Mouse (Mus musculus) granulocyte monocyte progenitor cell, adult 5-6 weeks (primary cell): ENCODE measurements around the gene Timp2. TPM values are rescaled to one million over a fixed set of nuclear protein-coding genes. Genes with fewer than 3 reads are reported as not detected.
A peak's percentile ranks its signal among the peaks of the same experiment; 100 is the strongest.

Source experiments
- ATAC-seq: replicated peaks from 2 replicates; pipeline ENCODE4 v1.8.0; 2016; ENCODE audit warnings: mild to moderate bottlenecking, moderate TSS enrichment, inconsistent platforms; ENCODE audit not compliant: poor library complexity, severe bottlenecking
- total RNA-seq, 2 experiments: library from RNA; stranded (forward) in 1 of 2; stranded (reverse) in 1 of 2; fragments of 200-712, 200-1000 nt in 1 of 2; fragments of >200 nt in 1 of 2; fragmentation: Nextera tagmentation in 1 of 2; gene quantifications; 2 replicates each; pipeline ENCODE4 v1.2.3; 2014 to 2017

The Timp2 gene
- total RNA-seq, 2 experiments from 2014 or later = 3.5 to 12.7 TPM

DNA sequence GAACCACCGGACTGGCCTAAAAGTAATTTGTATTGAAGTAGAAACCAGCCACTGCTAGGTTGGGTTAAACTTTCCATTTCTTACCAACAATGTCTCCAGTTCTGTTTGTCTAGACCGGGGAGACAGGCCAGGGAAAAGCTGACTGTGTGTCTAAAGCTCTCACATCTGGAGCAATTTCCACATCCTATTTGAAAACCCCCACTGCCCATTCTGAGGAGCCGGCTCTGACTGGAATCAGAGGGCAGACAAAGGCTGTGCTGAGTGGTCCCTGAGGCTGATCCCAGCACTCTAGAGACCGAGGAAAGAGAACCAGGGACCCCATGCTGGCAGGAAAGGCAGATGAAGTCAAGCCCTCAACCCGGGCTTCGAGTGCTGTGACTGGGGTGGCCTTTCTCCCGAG is 17.1 kb upstream of the Timp2 start:
- ATAC-seq = no peak

DNA sequence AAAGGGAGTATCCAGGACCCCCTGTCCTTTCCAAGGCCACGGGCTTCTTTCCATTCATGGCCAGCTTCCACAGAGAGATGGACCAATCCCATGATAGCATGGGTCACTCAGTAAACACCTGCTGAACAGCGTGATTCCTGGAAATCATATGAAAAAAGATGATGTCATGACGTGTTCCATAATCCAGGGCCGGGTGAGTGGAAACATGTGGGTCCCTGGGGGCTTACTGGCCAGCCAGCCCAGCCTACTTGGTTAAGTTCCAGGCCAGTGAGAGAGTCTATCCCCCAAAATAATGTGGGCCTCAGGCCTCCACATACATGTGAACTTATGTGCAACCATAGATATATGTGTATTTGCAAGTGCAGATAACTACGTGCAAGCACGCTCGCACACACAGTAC is 16.3 kb upstream of the Timp2 start:
- ATAC-seq = no peak

DNA sequence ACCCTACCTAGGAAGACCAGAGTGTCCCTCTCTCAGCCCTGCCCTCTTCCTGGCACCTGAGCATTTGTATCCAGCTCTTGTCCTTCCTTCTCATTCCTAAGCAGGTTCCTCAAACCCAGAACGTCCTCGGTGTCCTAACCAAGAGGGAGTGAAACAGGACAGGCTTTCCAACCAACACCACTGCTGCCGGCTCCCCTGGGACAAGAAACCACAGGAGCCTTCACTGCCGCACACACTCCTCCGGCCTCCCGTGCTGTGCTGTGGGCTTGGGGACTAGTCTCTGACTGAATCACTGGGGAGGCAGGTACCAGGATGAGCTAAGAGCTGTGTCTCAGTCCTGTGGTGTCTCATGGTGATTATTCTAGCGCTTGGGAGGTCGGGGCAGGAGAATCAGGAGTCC is 14.1 kb upstream of the Timp2 start:
- ATAC-seq = no peak

DNA sequence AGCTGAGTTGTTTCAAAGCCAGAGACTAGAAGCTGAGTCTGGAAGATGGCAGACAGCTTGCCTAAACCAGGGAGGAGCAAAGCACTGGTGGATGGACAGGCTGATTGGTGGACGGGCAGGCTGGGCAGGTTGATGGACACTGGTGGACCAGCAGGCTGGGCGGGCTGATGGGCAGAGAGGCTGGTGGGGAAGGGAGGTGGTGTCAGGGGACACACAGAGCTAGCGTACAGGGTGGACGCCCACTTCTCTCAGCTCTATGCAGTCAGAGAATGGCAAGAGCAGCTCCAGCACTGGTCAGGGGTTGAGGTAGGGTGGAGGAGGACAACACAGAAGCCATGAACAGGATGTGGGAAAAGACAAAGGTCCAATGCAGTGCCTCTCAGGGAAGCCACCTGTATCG is 13.7 kb upstream of the Timp2 start:
- no peak for ATAC-seq

DNA sequence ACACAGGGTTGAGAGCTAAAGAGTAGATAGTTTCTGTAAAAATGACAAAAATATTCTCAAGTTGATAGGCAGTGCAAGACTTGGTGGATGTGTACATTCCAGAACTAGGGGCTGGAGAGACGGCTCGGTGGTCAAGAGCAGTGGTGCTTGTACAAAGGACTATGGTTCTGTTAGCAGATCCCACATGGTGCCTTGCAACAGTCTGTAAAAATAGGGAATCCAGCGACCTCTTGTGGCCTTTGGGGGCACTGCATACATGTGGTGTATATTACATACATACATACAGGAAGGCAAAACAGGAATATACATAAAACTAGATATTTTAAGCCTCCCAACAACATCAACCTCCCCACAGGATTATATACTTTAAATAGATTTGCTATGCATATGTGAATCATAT is 12.8 kb upstream of the Timp2 start:
- ATAC-seq = peak; percentile 42; the same call in 1 of the 2 replicates

DNA sequence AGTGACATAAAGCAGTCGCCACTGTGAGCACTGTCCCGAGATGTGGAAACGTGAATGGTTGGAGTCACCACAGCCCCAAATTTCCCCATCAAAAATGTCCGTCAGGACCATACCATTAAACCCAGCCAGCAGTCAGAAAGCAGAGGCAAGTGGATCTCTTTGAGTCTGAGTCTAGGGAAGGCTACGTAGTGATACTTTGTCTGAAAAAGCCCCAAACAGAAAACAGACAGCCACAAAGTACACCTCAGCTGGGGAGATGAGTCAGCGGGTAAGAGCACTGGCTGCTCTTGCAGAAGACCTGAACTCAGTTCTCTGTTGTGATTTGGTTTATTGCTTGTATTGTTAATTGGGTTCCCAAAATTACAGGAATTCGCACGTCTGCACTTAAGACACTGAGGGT is 11.0 kb upstream of the Timp2 start:
- ATAC-seq = no peak

DNA sequence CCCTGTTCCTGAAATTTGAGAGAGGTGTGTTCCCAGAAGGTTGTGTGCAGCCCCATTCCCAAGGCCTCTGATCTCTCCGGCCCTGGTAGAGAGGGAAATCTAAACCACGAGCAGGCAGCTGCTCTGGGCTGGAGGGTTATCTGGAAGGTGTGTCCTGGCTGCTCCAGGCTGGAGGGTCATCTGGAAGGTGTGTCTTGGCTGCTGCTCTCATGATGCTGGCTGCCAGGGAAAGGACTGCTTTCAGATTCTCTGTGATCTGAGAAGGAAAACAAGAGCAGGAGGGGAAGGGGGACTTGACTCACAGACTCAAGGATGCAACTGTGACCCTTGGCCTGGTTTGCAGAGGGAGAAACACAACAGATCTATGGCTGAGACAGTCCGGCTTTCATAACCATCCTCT is 10.6 kb upstream of the Timp2 start:
- no peak for ATAC-seq

DNA sequence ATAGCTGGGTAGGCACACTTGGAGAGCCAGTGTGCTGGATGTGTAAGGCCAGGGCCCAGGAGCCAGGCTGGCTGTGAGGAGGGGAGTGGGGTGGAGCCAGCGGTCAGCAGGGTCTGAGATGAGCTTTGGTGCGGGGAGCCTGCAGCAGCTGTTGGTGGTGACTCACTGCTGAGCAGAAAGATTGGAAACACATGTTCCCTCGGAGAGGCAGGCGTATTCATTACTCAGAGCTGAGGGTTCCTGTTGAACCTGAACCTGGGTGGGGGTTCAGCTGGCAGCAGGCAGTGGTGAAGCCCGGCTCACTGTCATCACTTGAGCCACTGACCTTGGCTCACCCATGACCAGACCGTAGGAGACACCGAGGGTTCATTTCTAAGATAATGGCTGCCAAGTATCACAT is 9.6 kb upstream of the Timp2 start:
- no peak for ATAC-seq

DNA sequence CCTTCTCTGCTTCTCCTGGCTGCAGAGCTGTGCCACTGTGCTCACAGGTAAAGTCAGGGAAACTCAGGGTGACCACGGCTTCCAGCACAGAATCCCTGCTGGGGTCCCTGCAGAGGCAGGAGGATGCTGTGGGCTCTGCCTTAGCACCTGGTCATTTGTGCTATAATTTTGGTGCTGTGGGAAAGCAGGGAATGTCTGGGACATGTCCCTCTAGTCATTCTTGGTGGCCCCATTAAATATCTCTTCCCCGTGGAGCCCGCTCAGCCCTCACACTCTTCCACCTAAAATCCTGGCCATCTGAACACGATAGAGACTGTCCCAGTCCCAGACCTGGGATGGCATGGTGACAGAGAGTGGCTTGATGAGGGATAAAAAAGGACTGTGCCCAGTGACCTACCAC is 8.5 kb upstream of the Timp2 start:
- ATAC-seq = no peak

DNA sequence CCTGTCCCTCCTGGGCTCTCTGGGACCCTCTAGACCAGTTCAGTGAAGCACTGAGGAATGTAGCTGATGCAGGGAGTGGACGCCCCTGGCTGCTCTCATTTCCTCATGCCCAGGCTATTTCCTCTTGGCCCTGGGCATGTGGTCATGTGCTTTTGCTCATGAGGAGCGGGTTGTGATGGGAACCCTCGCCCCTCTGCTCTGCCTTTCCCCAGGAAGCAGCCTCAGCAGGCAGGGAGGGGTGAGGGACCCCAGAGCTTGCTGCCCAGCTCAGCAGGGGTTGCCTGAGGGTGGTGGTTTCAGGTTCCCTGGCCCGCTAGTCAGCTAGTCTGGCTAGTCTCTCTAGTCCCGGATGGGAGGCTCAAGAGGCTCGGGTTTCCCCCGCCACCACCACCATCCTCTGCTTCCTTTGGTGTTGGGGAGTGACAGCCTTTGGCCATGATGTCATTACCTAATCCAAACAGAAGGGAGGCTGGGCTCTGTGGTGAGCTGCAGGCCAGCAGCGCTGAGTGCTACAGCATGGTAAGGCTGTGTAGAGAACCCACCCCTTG is 7.5 kb upstream of the Timp2 start:
- ATAC-seq = peak; percentile 78

DNA sequence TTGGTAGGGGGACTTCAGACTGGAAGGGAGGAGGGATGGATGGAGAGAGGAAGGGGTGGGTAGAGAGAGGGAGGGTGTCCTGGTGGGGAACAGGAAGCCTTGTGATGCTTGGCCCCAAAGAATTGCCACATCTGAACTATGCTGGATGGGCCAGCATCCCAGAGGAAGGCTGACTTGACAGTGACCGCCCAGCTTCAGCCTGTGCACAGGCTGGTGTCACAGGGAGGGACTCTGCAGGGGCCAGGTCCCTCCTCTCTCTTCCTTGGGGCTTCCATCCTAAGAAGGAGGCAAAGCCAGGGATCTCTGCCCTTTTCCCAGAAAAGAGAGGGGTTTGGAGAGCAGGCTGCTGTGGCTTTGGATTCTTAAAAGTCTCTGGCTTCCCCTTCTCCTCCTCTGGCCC is 7.0 kb upstream of the Timp2 start:
- no peak for ATAC-seq

DNA sequence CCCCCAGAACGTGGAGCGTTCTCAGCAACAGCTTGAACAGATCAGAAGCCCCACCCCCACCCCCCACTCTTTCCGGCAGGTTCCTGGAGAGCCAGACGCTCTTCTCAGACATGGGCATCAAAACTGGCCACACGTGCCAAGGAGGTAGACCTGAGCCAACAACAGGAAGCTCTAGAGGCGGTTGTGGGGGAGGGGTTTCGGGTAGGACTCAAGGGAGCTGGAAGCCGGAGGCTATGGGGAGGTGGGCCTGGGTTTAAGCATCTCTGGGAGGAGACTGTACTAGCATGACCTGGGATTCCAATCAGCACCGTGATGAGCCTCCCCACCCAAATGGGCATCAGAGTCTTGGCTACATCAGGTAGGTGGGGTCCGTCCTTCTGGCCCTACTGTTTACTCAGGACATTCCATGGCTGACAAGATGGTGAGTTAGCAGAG is 5.4 kb upstream of the Timp2 start:
- ATAC-seq = no peak

DNA sequence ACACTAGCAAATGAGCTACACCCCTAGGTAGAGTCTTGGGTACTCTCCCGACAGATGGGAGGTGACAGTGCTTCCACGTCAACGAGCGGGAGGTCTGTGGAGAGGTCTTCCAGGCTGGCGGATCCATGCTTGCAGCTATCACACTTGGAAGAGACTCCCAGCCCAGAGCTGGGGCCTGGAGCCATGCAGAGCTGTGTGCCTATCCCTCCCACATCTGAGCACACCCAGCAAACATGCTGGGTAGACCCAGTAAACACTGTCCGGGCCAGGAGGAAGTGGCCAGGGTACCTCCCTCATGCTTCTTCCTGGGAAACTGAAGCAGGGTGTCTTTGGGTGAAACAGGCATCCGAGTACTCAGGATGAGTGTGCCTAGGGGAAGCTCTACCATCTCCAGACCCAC is 5.0 kb upstream of the Timp2 start:
- ATAC-seq = no peak

DNA sequence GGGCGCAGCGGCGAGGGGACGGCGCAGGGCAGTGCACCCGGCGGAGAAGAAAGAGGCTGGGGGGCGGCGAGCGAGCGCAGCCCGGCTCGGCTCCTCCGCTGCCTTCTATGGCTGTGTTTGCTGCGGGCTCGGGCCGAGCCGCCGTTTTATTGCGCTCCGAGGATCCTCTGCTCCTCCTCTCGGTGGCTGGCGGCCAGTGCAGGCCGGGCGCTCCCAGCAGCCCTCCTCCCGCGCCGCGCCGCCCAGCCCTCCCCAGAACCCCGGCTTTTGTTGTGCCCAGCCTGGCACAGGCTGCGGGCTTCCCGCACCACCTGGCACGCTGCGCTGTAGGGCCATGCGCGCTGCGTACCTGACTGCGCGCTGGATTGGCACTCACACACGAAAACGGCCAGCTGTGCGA is 335 bp downstream of the Timp2 start:
- ATAC-seq = peak; percentile 87

DNA sequence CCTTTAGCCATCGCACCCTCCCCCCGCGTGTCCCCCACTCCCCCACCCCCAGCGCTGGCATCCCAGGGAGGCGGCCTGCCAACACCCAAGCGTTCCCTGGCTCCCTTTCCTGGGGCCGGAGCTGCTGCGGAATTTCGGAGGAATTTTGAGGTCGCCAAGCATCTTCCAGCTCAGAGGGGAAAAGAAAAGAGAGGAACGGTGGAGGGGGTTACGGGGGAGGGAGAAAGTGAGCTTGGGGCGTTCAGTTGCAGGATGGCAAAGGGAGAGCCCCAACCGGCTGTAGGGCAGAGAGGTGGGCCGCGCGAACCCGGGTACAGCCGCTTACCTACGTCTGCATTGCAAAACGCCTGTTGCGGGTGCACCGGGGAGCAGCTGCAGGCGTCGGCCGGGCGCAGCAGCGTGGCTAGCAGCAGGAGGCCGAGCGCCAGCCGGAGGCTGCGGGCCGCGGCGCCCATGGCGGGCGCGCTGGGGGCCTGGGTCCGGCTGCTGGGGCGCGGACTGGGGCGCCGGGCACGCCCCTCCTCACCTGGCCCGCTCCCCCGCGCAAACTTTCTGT is 826 bp downstream of the Timp2 start:
- ATAC-seq = peak; percentile 18

DNA sequence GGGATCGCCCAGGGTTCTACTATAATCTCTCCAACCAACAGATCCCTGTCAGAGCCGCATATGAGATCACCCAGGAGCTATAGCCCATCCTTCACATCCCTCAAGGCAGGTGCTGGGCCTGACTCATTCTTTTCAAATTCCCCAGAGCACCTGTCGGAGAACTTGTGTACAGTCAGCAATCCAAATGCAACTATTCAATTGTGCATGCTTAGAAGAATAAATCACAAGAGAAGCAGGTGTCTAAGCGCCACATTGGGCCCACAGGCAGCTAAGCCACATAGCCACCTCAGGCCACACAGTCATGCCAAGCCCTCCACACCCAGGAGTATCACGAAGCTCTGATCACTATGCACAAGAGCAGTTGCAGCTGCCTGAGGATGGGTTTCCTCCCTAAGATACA is 6.0 kb downstream of the Timp2 start:
- no peak for ATAC-seq

DNA sequence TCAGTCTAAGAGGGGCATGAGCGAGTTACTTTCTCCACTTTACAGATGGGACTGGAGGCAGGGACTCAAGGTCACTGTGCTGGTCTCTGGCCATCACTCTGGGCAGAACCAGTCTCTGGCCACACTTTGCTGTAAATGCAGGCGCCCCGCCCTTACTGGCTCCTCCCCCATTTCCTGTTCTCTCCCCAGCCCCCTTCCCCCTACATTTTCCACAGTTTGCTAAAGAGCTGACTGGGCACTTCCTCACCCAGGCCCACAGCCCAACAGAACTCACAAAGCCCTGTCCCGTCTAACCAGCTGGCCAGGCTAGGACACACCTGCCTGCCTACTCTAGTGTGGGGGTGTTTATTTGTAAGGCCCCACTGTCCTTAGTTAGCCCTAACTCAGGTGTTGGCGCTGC is 6.7 kb downstream of the Timp2 start:
- ATAC-seq = peak; percentile 75

DNA sequence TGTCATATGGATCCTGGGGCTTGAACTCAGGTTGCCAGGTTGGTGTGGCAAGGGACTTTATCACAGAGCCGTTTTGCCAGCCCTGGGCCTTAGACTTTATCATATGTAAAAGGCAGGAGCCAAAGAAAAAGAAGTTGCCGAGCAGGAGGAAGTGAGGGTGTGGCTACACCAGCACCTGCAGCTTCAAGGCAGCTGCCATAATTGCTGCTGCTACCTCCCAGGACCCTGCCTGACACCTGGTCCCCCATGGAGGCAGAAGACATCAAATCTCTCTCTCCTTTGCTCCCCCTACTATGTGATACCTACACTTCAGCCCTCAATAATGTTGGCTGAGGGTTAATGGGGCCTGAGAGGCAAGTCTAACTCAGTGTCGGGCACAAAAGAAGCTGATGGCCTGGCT is 7.1 kb downstream of the Timp2 start:
- 0 out of 2 replicates have a peak, but pooled peaks have one; percentile 24 for ATAC-seq

DNA sequence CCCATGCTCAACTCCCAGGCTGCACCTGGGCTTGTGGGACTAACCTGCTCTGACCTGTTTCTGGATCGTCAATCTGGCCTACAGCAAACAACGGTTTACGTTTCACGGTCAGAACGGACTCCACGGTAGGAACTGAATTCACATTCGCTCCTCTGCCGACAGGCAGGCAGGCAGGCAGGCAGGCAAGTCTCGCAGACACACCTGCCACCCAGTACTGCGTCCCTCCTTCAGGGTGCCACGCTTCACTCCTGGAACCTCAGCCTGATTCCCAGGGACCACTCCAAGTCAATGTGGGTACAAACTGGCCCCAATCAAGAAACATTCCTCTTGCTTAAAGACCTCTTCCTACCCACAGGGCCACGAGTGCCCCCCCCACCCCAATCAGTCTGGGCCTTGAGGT is 7.6 kb downstream of the Timp2 start:
- ATAC-seq = no peak

DNA sequence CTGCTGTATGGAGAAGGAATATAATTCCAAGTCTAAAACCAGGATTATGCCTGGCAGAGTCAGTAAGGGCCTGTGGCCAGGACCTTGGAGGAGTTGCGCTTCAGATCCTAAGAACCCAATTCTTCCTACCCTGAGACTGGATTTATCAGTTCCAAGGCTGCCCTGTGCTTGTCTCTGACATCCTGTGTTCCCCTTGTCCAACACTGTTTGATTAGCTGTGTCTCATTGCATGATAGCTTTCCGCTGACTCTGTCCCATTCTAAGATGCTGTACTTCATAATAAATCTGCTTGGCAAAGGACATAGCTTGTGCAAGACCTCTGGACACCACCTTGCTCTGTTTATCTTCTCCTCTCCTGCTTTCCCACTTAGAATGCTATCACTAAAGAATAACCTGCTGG is 8.1 kb downstream of the Timp2 start:
- ATAC-seq = no peak

DNA sequence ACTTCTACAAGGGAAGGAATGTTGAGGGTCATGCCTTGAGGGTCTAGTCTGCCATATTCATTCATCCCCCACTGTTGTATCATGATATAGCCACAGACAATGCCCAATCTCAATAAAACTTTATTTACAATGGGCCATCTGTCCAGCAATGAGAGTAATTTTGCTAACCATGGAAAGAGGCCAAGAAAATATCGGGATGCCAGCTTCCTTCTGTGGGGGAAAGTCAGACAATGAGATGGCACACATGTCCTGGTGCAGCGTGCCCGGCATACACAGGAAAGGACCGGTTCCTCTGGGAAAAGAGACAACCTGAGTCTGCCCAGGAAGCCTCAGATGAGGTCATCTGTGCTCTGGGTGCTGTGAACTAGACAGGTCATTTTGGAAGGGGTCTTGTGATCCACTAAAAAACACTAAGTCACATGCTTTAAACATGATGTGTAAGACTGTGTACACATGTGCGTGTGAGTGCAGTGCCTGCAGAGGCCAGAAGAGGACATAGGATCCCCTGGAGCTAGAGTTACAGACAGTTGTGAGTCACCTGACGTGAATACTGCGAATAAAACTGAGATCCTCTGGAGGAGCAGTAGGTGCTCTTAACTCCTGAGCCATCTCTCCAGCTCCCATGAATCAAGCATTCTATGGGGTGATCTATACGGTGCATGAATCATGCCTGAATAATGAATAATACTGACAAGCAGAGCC is 9.0 kb downstream of the Timp2 start:
- no peak for ATAC-seq

DNA sequence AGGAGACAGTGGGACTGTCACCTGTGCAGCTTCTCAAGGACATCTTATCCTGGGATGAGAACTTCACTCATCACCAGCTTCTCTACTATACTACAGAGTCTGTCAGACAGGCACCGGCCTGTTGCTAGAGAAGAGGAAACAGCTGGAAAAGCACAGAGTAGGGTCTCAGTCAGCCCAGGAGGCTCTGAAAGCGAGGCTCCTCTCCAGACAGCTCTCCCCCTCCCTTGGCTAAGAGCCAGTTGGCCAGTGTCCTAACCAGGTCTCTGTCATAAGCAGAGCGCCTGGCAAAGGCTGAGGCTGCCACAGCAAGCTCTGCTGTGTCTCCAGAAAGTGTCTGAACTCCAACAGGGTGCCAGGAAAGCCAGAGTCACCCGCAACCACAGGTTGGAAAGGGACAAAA is 9.8 kb downstream of the Timp2 start:
- no peak for ATAC-seq
